Mouse (Mus musculus) embryonic facial prominence, embryonic 12.5 days (tissue): ENCODE measurements around the gene Cmas. TPM values are rescaled to one million over a fixed set of nuclear protein-coding genes. Genes with fewer than 3 reads are reported as not detected.
A peak's percentile ranks its signal among the peaks of the same experiment; 100 is the strongest.

ENCODE experiments used
- ATAC-seq: fragments of 200-750 bp; cut with Nextera tagmentation; 2 replicates; pipeline ENCODE4 v1.8.0; 2017; ENCODE audit not compliant: insufficient number of reproducible peaks, insufficient read depth, low FRiP score, low TSS enrichment
- H3K27ac ChIP-seq: fragments of 300-500 bp; sonication (generic); 2 replicates; pipeline ENCODE4 v1.5.1; 2016; ENCODE audit warnings: mild to moderate bottlenecking
- H3K27me3 ChIP-seq: fragments of 300-500 bp; sonication (generic); 2 replicates; pipeline ENCODE4 v1.6.1; 2016; ENCODE audit warnings: mild to moderate bottlenecking, moderate library complexity
- H3K36me3 ChIP-seq: fragments of 300-500 bp; sonication (generic); 2 replicates; pipeline ENCODE4 v1.6.1; 2016; ENCODE audit warnings: mild to moderate bottlenecking
- H3K4me1 ChIP-seq: fragments of 300-500 bp; sonication (generic); 2 replicates; pipeline ENCODE4 v1.6.1; 2016
- H3K4me2 ChIP-seq: fragments of 300-500 bp; sonication (generic); replicated peaks from 2 replicates; pipeline ENCODE4 v1.6.1; 2016; ENCODE audit warnings: mild to moderate bottlenecking, moderate library complexity
- H3K4me3 ChIP-seq: fragments of 300-500 bp; sonication (generic); 2 replicates; pipeline ENCODE4 v1.5.1; 2016; ENCODE audit warnings: mild to moderate bottlenecking
- H3K9ac ChIP-seq: fragments of 300-500 bp; sonication (generic); 2 replicates; pipeline ENCODE4 v1.6.1; 2016; ENCODE audit warnings: mild to moderate bottlenecking, moderate library complexity
- H3K9me3 ChIP-seq: fragments of 300-500 bp; sonication (generic); 2 replicates; pipeline ENCODE4 v1.6.1; 2016; ENCODE audit warnings: mild to moderate bottlenecking, moderate library complexity
- WGBS: fragments of 180-500 bp; shearing (Covaris S2); methylation state at CpG from one replicate; pipeline ENCODE4 v1.1.7; 2016; 5-methylcytosine and 5-hydroxymethylcytosine counted together
- polyA plus RNA-seq: library from polyadenylated mRNA; unstranded; fragments of >200 nt; fragmentation: Nextera tagmentation; extraction: Ambion mirVana; gene quantifications from 2 replicates; pipeline ENCODE4 v1.2.1, GENCODE M21; 2016

Gene Cmas
- polyA plus RNA-seq, 1 experiment from 2014 or later = 92.4 TPM

GRCm38 (mm10) chr6:142814011-142814410 lies 57.5 kb downstream of the Cmas start:
- Histone ChIP-seq H3K4me1 (no peaks in the 10 kb centered on the region), H3K9ac (peak overlapping the region; percentile 12; the same call in 1 of the 2 replicates), H3K27me3 (0 out of 2 replicates have a peak, but pooled peaks cover 3% of the 10 kb centered on the region), H3K9me3 (no peaks in the 10 kb centered on the region), H3K36me3 (no peaks in the 10 kb centered on the region), H3K4me2 (peak overlapping the region; percentile 53), H3K4me3 (no peak overlapping the region), H3K27ac (no peak overlapping the region)
- ATAC-seq = no peak
- 63% methylated on average over 10 of the region's 10 CpGs for WGBS

- H3K27ac ChIP-seq = no peak overlapping the region
These were observed 58.0 kb downstream of the Cmas start for GRCm38 (mm10) chr6:142814495-142814921.

GRCm38 (mm10) chr6:142815513-142815912 lies 59.0 kb downstream of the Cmas start:
- 80% methylated on average over 3 of the region's 3 CpGs for WGBS
- Histone ChIP-seq H3K27me3 (0 out of 2 replicates have a peak, but pooled peaks cover 3% of the 10 kb centered on the region), H3K9ac (no peak overlapping the region), H3K27ac (no peak overlapping the region), H3K36me3 (no peaks in the 10 kb centered on the region), H3K4me2 (no peak overlapping the region), H3K4me3 (no peak overlapping the region), H3K9me3 (no peaks in the 10 kb centered on the region), H3K4me1 (no peaks in the 10 kb centered on the region)
- ATAC-seq = no peak

More at GRCm38 (mm10) chr6:142814495-142814921, 58.0 kb downstream of the Cmas start:
- Histone ChIP-seq H3K36me3 (no peaks in the 10 kb centered on the region), H3K27me3 (0 out of 2 replicates have a peak, but pooled peaks cover 3% of the 10 kb centered on the region), H3K9me3 (no peaks in the 10 kb centered on the region), H3K4me2 (peak overlapping the region; percentile 53), H3K4me1 (no peaks in the 10 kb centered on the region), H3K9ac (peak overlapping the region; percentile 12; the same call in 1 of the 2 replicates), H3K4me3 (peak overlapping the region; percentile 31)
- 4% methylated on average over 15 of the region's 15 CpGs for WGBS
- no peak; the same call in 1 of the 2 replicates for ATAC-seq

- H3K27ac ChIP-seq = no peak overlapping the region
These were observed 61.8 kb downstream of the Cmas start for GRCm38 (mm10) chr6:142818306-142818705.

GRCm38 (mm10) chr6:142823008-142823787 lies 66.7 kb downstream of the Cmas start:
- WGBS = 83% methylated on average over 5 of the region's 5 CpGs
- Histone ChIP-seq H3K36me3 (no peaks in the 10 kb centered on the region), H3K27ac (no peak overlapping the region), H3K4me3 (no peak overlapping the region), H3K9me3 (no peaks in the 10 kb centered on the region), H3K27me3 (no peaks in the 10 kb centered on the region), H3K9ac (no peak overlapping the region), H3K4me2 (no peak overlapping the region), H3K4me1 (no peaks in the 10 kb centered on the region)
- no peak for ATAC-seq

More at GRCm38 (mm10) chr6:142818306-142818705, 61.8 kb downstream of the Cmas start:
- Histone ChIP-seq H3K4me2 (no peak overlapping the region), H3K4me1 (no peaks in the 10 kb centered on the region), H3K9me3 (no peaks in the 10 kb centered on the region), H3K9ac (no peak overlapping the region), H3K27me3 (no peaks in the 10 kb centered on the region), H3K36me3 (no peaks in the 10 kb centered on the region), H3K4me3 (no peak overlapping the region)
- no peak; the same call in 1 of the 2 replicates for ATAC-seq
- WGBS = 94% methylated on average over 10 of the region's 10 CpGs

Other genes with a start within 250 kb of the Cmas start
- 407 and 439 TPM in 2 replicates for gene Ldhb, start 248.7 kb upstream of the Cmas start, polyA plus RNA-seq
- gene Kcnj8, start 185.1 kb upstream of the Cmas start, polyA plus RNA-seq = 3.9 TPM in 2 replicates
- 1.7 and 1.9 TPM in 2 replicates for gene Abcc9, start 54.4 kb upstream of the Cmas start, polyA plus RNA-seq
- not detected in 2 replicates for gene Sult6b2, start 47.8 kb downstream of the Cmas start, polyA plus RNA-seq
- 2.8 and 2.9 TPM in 2 replicates for gene St8sia1, start 207.8 kb downstream of the Cmas start, polyA plus RNA-seq